Mouse (Mus musculus): ENCODE results near the gene Uqcrc1. TPM values are rescaled to one million over a fixed set of nuclear protein-coding genes. Genes with fewer than 3 reads are reported as not detected.

Uqcrc1 gene
- polyA plus RNA-seq, 1 experiment from 2014 or later = 412 TPM

GRCm38 (mm10) chr9:108998287-108999166, 62.1 kb downstream of the Uqcrc1 start:
- H3K36me3 ChIP-seq (replicated peaks; ENCODE audit: control insufficient read depth, insufficient read depth, low read depth, low read length) = no peaks in the 10 kb centered on the region
- no peak overlapping the region for H3K4me3 ChIP-seq (ENCODE audit: low read depth, low read length)
- H3K27me3 ChIP-seq (ENCODE audit: control insufficient read depth, insufficient read depth, low read length) = no peaks in the 10 kb centered on the region
- DNase-seq (ENCODE audit: low spot score) (no peak), ATAC-seq (replicated peaks; ENCODE audit: insufficient number of reproducible peaks, low FRiP score, low TSS enrichment, low read depth) (no peak)
- no peaks in the 10 kb centered on the region for H3K4me1 ChIP-seq (ENCODE audit: control insufficient read depth, insufficient read depth, low read length)
- H3K27ac ChIP-seq (replicated peaks; ENCODE audit: low read depth, low read length) = no peak overlapping the region
- H3K9ac ChIP-seq (replicated peaks; ENCODE audit: low read length) = no peak overlapping the region
- H3K4me2 ChIP-seq (ENCODE audit: low read depth, low read length) = no peak overlapping the region
- 85% methylated on average over 19 of the region's 19 CpGs for WGBS
- no peaks in the 10 kb centered on the region for H3K9me3 ChIP-seq (replicated peaks; ENCODE audit: control insufficient read depth, low read length)

DNA sequence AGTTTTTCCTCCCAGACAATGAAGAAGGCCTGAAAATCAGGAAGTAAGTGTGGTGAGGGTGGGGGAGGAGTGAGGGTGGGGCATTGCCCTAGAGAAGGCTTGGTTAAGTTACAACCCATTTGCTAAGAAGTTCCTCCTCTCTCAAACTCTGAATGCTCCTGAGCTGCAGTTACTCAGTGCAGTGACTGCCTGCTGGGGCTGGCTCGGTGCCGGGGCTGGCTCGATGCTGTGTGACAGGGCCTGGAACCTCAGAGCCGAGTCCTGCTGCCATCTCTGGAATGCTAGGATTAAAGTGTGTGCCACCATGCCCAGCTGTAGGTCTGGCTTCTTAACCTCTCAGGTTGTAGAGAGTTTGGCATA, 62.7 kb downstream of the Uqcrc1 start:
- WGBS = 82% methylated on average over 4 of the region's 4 CpGs
- Histone ChIP-seq H3K27me3 (ENCODE audit: control insufficient read depth, insufficient read depth, low read length) (no peaks in the 10 kb centered on the region), H3K36me3 (replicated peaks; ENCODE audit: control insufficient read depth, insufficient read depth, low read depth, low read length) (no peaks in the 10 kb centered on the region)

More for the DNA sequence above, 62.7 kb downstream of the Uqcrc1 start:
- H3K9me3 ChIP-seq (replicated peaks; ENCODE audit: control insufficient read depth, low read length) = no peaks in the 10 kb centered on the region
- no peaks in the 10 kb centered on the region for H3K4me1 ChIP-seq (ENCODE audit: control insufficient read depth, insufficient read depth, low read length)
- no peak for ATAC-seq (replicated peaks; ENCODE audit: insufficient number of reproducible peaks, low FRiP score, low TSS enrichment, low read depth)
- H3K27ac ChIP-seq (replicated peaks; ENCODE audit: low read depth, low read length) = no peak overlapping the region
- no peak overlapping the region for H3K4me2 ChIP-seq (ENCODE audit: low read depth, low read length)
- no peak for DNase-seq (ENCODE audit: low spot score)
- H3K9ac ChIP-seq (replicated peaks; ENCODE audit: low read length) = no peak overlapping the region
- no peak overlapping the region for H3K4me3 ChIP-seq (ENCODE audit: low read depth, low read length)

MicroRNAs encoded within 50 kb of the gene (microRNA counts, 519-probe panel; counts per million panel counts)
- microRNA mmu-miR-711 = not detected

Small RNA genes within 50 kb of the gene (microRNA-seq; reads per million reads assigned to microRNA genes)
- gene Mir711 (ENCODE audit: borderline number of aligned reads) = not detected

Other genes with a start within 250 kb of the Uqcrc1 start
- 36.2 and 37.9 TPM in 2 replicates for gene Prkar2a, start 247.3 kb upstream of the Uqcrc1 start, polyA plus RNA-seq (2014; fragmentation: Nextera tagmentation; extraction: Ambion mirVana)
- gene Ip6k2, start 152.8 kb upstream of the Uqcrc1 start, polyA plus RNA-seq (2014; fragmentation: Nextera tagmentation; extraction: Ambion mirVana) = 113 and 118 TPM in 2 replicates
- gene Nckipsd, start 128.3 kb upstream of the Uqcrc1 start, polyA plus RNA-seq (2014; fragmentation: Nextera tagmentation; extraction: Ambion mirVana) = 9.1 and 12.1 TPM in 2 replicates
- 1.0 and 1.2 TPM in 2 replicates for gene Celsr3, start 110.3 kb upstream of the Uqcrc1 start, polyA plus RNA-seq (2014; fragmentation: Nextera tagmentation; extraction: Ambion mirVana)
- gene Slc26a6, start 83.3 kb upstream of the Uqcrc1 start, polyA plus RNA-seq (2014; fragmentation: Nextera tagmentation; extraction: Ambion mirVana) = 14.5 and 15.5 TPM in 2 replicates
- not detected in 2 replicates for gene Tmem89, start 22.0 kb upstream of the Uqcrc1 start, polyA plus RNA-seq (2014; fragmentation: Nextera tagmentation; extraction: Ambion mirVana)
- 1.1 and 2.4 TPM in 2 replicates for gene Col7a1, start 17.0 kb downstream of the Uqcrc1 start, polyA plus RNA-seq (2014; fragmentation: Nextera tagmentation; extraction: Ambion mirVana)
- gene Ucn2, start 49.4 kb downstream of the Uqcrc1 start, polyA plus RNA-seq (2014; fragmentation: Nextera tagmentation; extraction: Ambion mirVana) = 0.25 TPM in 1 of 2 replicates, not detected in the other
- 7.8 TPM in 2 replicates for gene Pfkfb4, start 55.1 kb downstream of the Uqcrc1 start, polyA plus RNA-seq (2014; fragmentation: Nextera tagmentation; extraction: Ambion mirVana)
- 33.2 and 37.0 TPM in 2 replicates for gene Shisa5, start 101.9 kb downstream of the Uqcrc1 start, polyA plus RNA-seq (2014; fragmentation: Nextera tagmentation; extraction: Ambion mirVana)
- gene Trex1, start 123.1 kb downstream of the Uqcrc1 start, polyA plus RNA-seq (2014; fragmentation: Nextera tagmentation; extraction: Ambion mirVana) = 4.5 and 7.8 TPM in 2 replicates
- gene Atrip, start 137.5 kb downstream of the Uqcrc1 start, polyA plus RNA-seq (2014; fragmentation: Nextera tagmentation; extraction: Ambion mirVana) = 26.3 and 27.2 TPM in 2 replicates
- 13.3 and 15.3 TPM in 2 replicates for gene Ccdc51, start 145.9 kb downstream of the Uqcrc1 start, polyA plus RNA-seq (2014; fragmentation: Nextera tagmentation; extraction: Ambion mirVana)
- 880 and 898 TPM in 2 replicates for gene Tma7, start 146.0 kb downstream of the Uqcrc1 start, polyA plus RNA-seq (2014; fragmentation: Nextera tagmentation; extraction: Ambion mirVana)
- 9.6 and 10.1 TPM in 2 replicates for gene Plxnb1, start 158.8 kb downstream of the Uqcrc1 start, polyA plus RNA-seq (2014; fragmentation: Nextera tagmentation; extraction: Ambion mirVana)
- gene Fbxw21, start 225.4 kb downstream of the Uqcrc1 start, polyA plus RNA-seq (2014; fragmentation: Nextera tagmentation; extraction: Ambion mirVana) = not detected in 2 replicates